Mouse (Mus musculus) spleen, postnatal 36 days (tissue): ENCODE data around the gene Nipa2.
A peak's percentile ranks its signal among the peaks of the same experiment; 100 is the strongest.

Experiments used
- DNase-seq, 2 experiments: peaks; one replicate each; pipeline ENCODE4 v3.0.0; 2022; ENCODE audit warnings: low spot score in 2 of 2, mixed read lengths in 1 of 2

Gene Nipa2

DNA sequence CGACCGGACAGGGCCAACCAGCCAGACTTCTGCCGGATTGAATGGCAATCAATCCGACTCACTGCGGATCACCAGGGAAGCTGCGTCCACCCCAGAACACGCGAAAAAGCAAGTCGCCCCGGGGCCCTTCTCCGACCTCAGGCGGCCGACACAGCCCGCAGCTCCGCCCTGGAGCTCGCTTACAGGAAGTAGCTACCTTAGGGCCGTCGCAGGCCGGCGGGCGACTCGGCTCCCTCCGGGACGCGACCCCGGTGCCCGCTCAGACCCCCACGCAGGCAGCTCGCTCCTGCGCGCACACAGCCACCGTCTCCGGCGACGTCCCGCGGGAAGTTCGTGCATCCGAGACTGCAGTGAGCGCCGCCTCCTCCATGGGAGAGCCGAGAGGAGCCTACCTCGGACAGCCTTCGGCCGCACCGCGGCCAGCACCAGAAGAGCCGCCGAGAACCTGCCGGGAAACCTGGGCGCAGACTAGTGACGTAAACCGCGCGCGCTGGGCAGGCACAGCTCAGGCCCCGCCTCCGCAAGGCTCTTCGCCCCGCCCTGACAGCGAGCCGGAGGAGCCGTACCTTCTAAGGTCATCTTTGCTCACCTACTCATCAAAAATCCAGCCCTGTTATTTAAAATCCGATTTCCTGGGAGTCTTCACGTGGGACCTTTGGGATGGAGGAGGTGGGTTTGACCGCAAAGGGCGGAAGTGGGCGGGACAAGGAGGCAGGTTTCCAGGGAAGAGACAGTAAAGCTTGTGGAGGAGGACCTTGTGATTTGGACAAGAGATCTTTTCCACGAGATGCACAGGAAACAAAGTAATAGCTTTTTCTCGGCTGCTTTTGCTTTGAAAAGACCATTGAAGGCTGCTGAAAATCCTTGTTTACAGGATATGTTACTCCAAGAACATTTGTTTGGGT is at the start of gene Nipa2:
TSS of gene Nipa2 (minus strand) at position 473 of the 905 bp plus-strand sequence.
- peak; percentile 90 to 91 for DNase-seq

DNA sequence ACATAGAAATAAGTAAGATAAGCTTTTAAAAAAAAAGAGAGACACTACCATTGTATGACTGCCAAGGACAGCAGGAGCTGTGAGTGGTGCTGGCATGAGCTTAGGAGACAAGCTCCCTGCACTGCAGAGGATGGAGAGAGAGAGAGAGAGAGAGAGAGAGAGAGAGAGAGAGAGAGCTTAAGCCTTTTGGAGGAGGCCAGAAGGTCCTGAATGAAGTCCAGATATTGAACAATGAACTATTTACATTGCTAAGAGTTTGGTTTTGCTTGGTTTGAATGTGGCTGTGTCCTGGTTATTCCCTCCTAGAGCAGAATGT is 48.7 kb upstream of the Nipa2 start:
- DNase-seq, result no peak

DNA sequence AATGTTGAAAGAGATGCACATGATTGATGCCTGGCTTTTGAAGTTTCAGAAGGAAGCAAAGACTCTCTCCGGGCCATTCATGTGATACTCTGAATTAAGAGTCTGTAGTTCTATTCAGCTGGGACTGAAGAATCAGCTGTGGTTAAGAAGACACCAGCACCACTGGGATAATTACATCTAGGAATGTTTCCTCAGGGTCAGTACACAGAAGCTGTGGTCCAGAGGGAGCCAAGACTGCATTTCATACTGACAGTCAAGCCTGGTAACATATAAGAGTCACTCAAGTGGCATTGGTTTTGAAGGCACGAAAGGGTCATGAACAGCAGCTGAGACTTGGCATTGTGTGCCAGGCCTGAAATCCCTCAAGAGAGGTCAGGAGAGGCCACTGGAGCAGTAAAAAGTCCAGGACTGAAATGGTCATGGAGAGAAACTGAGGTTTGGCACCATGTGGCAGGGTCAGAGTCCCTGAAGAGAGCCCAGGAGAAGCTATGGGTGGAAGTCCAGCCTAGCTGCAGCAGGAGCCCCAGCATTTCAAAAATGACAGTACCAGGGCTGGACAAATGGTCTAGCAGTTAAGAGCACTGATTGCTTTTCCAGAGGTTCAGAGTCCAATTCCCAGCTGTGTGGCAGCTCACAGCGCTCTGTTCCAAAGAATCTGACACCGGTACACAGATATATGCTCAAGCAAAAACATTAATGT is 48.2 kb upstream of the Nipa2 start:
- no peak for DNase-seq

DNA sequence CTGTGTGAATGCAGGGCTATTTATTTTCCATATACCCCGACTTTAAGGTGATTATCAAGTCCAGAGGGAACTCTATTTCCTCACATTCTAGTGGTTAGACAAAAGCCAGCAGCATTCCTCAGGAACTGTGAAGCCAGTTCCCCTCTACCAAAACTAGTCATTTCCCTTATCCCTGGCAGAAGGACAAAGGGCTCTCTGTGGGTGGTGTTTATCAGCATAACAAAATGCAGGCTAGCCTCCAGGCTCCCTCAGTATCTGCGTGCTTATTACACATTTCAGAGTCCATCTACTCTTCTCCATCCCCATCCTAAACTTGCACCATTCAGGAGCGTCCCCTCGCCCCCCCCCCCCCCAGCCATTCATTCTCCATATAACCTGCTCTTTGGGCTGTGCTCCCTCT is 36.7 kb upstream of the Nipa2 start:
- no peak for DNase-seq

DNA sequence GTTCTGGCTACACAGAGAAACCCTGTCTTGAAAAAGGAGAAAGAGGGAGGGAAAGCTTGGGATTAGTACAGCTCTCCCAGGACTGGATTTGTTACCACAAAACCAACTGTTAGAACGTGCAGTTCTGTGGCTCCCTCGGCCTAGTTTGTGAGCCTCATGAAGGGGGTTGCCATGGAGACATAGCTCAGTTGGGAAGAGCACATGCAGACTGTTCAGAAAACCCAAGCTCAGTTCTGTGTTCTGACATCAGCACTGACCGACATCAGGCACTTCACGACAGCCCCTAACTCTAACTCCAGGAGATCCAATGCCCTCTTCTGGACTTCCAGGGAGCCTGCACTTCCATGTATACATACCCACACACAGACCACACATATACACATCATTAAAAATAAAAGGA is 32.7 kb upstream of the Nipa2 start:
- no peak for DNase-seq

DNA sequence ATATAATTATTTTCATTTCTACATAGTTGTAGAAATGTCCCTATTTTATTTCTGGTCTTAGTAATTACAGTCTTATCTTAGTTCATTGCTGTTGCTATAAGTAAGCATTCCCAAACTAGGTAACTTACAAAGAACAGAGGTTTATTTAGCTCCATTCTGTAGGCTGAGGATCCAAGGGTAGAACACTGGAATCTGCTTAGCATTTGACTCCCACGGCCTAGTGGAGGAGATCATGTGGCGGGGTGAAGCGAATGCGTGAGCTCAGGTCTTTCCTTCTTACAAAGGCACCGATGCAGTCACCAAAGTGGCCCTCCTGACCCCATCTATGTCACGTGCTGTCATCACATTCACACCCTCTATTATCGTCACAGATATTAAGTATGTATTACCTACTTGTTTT is 29.6 kb upstream of the Nipa2 start:
- DNase-seq, result no peak

DNA sequence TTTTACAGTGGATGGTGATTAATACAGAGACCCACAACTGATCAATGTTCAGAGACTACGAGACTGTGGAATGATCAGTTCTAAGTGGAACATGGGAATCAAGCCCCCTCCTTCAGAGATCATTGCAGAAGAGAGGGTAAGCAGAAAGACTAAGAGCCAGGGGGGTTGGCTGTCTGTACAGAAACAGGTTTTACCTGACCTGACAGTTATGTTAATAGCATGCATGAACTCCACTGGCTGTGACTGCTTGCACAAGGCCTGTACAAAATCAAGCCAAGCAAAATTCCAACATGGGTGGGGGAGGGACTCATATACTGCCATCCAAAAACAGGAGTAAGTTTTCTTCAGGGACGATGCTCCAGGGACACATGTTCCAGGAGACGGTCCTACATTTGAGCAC is 28.9 kb upstream of the Nipa2 start:
- no peak for DNase-seq

DNA sequence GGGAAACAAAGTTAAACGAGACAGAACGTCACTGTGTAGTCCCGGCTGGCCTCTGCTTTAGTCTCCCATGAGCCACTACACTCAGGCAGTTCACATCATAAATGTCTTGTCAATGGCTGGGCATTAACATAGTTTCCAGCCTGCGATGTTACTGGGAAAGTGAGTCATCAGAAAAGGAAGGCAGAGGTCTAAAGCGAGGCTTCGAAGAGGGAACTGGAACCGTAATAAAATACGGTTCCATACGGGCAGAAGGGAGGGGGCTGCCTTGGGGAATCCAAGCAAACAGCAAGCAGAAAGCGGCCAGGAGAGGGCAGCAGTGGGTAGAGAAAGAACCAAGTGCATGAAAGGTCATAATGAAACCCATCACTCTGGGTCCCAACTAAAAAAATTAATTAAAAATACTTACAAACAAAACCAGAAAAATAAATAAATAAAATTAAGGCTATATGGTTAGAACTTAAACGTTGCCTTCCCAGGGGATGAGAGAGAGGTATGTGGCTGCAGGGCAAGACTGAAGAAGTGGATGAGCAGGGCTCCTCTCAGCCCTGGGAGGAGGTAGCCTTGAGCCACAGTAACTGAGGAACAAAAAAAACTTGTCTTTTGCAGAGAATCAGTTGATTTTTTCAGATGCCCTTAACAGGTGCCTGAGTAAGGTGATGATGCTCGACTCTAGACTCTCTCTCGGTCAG is 24.4 kb upstream of the Nipa2 start:
- DNase-seq, result peak; percentile 57 to 74

DNA sequence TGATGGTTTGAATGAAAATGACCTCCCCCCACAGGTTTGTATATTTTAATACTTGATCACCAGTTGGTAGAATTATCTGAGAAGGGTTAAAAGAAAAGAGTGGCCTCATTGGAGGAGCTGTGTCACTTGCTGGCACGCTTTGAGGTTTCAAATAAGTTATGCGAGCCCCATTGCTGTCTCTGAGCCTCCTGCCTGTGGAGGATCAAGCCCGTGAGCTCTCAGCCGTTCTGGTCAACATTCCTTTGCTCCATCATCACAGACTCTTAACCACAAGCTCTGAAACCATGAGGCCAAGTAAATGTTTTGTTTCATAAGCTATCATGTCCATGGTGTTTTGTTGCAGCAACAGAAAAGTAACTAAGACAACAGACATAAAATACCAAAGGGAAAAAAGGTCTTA is 22.5 kb upstream of the Nipa2 start:
- no peak for DNase-seq

DNA sequence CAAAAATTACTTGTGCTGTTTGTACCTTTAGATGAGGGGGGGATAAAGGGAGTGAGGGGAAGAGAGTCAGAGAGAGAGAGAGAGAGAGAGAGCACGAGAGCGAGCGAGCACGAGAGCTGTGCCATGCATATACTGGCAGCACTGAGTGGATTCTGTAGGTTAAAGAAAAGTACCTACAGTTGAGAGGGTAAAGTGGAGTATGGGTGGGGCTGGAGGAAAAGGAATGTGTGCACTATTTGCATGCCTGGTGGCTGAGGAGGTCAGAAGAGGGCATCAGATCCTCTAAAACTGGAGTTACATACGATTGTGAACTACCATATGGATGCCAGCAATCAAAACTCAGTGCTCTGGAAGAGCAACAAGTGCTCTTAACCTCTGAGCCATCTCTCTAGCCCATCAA is 20.8 kb upstream of the Nipa2 start:
- no peak for DNase-seq

DNA sequence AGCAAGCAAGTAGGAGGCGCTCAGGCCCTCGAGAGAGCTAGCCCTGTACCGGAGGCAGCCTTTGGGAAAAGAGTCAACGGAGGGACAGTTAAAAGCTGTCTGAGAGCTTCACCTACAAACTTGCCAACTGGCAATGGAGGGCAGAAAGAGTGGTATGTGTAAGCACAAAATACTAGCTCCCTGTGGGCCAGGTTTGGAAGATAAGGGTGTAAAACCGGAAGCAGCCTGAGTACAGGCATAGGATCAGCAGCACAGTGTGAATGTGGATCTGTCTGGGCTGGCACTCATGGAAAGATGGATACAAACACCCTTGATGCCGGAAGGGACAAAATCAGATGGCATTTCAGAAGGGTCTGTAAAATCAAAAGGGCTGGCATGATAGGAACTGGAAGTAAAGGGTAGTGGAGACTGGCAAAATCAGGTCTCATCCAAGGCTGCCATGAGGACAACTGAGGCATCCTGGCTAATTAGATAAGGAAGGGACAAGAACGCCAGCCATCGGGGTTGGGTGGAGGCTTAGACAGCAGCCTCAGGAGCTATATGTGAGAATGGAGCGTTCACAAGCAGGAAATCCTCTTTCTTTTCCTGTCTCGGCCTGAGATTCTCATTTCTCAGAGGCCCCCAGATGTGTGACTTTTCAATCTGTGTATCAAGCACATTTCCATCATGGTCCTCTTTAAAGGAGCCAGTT is 19.9 kb upstream of the Nipa2 start:
- peak in 1 of 2 experiments; percentile 21 for DNase-seq

DNA sequence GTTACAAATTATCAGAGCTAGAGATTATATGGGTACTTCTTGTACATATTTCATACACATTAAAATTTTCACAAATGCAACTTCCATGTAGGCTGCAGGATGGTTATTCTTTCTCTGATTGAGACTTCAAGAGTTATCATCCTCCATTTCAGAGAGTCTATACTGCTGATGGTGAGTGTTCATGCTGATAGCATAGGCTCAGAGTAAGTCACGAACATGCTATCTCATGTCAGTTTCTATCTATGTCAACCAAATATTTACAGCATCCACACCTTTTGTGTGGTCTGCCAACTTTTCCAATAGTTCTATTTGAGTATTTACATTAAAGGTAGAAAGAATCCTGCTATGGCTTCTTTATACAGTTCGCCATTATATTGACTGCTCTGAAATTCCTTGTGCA is 19.2 kb upstream of the Nipa2 start:
- no peak for DNase-seq

DNA sequence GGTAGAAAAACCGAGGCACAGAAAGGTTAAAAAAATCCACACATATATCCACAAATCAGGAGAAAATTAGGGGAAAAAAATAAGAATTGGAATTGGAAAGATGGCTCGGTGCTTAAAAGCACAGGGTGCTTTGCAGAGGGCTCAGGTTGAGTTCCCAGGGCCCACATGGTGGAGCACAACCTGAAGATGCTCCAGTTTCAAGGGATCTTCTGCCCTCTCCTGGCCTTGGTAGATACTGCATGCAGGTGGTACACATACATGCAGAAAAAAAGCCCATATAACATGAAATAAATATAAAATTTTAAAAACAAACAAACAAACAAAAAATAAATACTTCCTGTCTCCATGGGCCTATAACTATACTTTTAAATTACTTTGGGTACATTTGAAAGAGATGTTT is 12.2 kb upstream of the Nipa2 start:
- no peak for DNase-seq

DNA sequence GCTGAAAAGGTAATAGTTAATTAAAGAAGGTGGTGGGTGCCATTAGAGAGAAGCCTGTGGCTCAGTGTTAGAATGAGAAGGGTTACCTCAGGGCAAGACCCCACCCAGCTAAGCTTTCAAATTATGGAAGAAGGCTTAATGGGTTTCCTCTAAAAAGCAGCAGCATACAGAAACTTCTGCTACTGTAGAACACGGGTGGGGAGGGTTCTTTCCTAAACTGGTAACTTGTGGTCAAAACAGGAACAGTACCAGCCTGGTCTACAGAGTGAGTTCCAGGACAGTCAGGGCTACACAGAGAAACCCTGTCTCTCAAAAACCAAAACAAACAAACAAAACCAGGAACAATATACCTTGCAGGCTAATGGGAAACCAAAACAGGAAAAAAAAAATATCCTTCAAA is 7.1 kb upstream of the Nipa2 start:
- peak; percentile 22 to 50 for DNase-seq

DNA sequence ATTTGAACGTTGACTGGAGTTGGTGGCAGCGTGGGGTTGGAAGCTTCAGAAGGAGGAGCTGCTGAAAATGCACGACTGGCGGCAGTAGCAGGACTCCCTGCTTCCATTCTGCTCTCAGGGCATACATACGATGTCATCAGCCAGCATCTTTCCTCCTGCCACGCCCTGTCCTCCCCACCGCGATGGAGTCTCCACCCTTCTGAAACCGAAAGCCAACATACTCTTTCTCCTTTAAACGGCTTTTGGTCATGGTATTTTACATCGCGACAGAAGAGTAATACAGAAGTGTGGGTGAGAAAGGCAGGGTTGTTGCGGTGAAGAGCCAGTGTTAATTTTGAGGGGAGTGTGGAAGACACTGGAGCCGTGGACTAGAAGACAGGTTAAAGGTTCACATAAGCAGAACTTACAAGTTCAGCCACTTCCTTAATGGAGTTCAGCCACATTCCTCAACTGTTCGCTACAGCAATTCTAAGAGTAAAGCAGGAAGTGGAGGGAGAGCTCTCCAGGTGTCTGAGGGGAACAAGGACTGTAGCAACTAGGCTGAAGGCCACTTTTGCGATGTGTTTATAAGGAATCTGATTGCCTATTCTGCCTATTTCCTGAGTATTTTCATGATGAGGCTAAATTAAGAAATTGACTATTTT is 6.1 kb upstream of the Nipa2 start:
- DNase-seq, result peak; percentile 55 to 68

DNA sequence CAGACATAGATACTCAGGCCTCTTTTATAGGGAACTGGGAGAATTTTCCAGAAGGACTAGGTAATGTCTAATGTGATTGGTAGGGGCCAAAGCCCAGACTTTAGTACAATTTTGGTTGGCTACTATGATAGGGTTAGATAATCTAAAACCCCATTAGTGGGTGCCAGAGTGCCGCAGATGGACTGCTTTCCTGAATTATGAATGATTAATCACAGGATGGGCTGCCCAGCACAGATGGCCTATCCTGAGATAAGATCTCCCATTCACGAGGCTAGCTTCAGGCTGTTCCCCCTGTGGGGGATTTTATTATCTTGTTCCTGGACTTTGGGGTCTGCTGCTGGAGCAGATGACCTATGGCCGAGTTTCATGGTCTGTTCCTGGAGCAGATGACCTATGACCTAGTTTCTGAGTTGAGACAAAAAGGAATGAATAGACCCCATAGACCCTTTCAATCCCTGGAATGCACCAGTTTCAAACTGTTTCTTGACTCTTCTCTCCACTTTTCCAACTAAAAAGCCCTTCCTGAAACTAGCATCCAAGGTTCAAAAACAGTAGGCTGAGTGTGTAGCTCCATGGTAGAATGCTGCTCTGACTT is 4.7 kb upstream of the Nipa2 start:
- DNase-seq, result no peak

DNA sequence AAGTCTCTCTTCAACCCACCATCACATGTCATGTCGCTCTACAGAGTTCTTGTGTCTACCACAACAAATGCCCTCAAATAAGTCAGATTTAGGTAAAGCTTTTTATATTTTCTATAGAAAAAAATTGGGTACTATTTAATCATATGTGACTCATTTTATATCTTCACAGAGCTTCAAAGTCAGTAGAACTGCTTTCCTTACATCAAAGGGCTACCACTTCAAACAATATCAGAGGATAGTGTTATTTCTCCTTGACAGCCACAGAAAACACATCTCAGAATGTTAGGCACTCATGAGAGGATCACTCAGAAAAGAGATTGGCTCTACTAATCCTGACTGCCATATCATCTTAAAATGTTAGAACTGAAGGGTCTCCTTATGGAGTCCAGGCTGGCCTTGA is 1.8 kb downstream of the Nipa2 start:
- no peak for DNase-seq

DNA sequence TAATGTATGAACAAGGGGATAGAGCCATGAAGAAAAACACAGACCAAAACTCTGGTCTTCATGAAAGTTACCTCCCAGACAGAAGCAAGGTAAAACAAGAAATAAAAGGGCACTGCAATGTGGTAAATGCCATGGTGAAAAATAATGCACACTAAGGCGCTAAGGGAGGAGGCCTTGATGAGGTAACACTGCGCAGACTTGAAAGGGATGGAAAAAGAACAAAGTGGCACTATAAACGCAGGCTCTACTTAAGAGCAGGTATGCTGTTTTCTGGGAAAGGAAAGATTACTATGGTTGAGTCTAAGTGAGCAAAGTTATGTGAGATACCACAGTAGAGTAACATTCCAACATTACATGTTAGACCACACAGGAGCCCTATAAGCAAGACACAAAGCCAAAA is 2.5 kb downstream of the Nipa2 start:
- DNase-seq, result no peak

DNA sequence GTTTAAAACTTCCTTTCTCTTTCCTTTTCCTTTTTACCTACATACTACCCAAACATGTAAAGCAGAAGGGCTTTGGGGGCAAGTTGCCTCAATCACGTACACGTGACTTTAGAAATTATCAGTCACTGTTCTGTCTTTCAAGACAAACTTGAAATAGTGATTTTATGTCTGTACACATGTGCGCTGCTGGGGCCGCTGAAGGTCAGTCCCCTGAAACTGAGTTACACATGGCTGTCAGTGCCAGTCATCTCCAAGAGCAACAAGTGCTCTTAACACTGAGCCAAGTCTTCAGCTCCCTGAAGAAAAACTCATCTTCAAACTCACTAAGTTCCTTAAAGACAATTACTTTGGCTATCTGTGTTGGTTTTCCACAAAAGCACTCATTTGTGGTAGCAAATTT is 4.4 kb downstream of the Nipa2 start:
- no peak for DNase-seq

DNA sequence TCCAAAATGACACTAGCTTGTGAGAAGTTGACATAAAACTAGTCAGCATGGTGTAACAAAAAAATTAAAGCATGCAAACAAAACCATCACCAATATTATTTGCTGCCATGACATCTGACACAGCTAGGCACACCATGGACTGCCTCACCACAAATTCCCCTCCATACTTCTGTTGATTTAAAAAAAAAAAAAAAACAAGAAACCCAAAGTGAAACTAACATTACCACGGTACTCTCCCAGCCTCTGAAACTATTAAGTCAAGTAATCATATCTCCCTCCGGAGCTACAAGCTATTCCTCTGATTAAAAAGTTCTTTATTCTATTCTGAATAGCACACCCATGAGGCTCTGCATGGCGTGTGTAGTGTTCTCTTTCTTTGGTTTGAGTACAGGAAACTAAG is 5.1 kb downstream of the Nipa2 start:
- DNase-seq, result no peak

DNA sequence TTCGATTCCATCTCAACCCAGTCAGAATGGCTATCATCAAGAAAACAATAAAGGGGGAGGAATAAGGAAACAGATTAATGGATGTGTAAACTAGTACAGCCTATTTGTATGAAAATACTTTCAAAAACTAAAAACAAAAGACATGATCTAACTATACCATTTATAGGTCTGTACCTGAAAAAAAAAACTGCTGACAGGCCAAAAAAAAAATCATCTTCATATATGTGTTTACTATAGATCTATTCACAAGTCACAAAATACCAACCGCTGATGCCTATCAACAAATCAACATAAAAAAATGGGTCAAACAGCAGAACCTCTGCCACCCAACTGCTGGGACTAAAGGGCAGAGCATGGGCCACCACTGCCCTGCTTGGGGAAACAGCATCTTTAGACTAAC is 6.2 kb downstream of the Nipa2 start:
- no peak for DNase-seq
